Mouse (Mus musculus): ENCODE data around the gene Fcgr2b. TPM values are rescaled to one million over a fixed set of nuclear protein-coding genes. Genes with fewer than 3 reads are reported as not detected.

The Fcgr2b gene
- polyA plus RNA-seq, 1 experiment = 5.9 TPM

DNA sequence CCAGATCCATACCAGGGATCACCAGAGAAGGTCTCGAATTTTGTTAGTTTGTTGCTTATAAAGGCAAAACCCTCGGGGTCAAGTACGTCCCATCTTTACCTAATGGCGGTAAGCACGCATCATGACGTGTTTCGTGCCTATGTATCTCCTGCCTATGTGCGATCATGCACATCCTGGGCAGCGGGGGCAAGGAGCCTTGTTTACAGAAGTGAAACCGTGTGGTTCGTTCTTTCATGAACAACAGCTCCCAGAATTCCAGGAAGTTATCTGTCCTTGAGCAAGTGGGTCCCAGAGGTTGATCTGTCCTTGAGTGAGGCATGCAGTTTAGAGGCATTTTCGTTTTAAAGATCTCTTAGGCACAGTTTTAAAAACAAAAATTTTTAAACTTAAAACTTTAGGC lies 37.1 kb downstream of the Fcgr2b start:
- TF ChIP-seq CTCF (IDR thresholded peaks at IDR 0.05; ENCODE audit: control insufficient read depth, insufficient read depth, insufficient replicate concordance, low read depth, low read length) = no peak
- no peak for TF ChIP-seq POLR2A (IDR thresholded peaks at IDR 0.05; ENCODE audit: control insufficient read depth, low read depth, low read length)
- Histone ChIP-seq H3K27me3 (ENCODE audit: control insufficient read depth, insufficient read depth, low read length) (no peaks in the 10 kb centered on the region), H3K4me1 (ENCODE audit: control insufficient read depth, insufficient read depth, low read length) (no peaks in the 10 kb centered on the region), H3K27ac (ENCODE audit: control insufficient read depth, insufficient read depth, low read depth, low read length) (no peak overlapping the region), H3K36me3 (ENCODE audit: control insufficient read depth, insufficient read depth, low read length) (no peaks in the 10 kb centered on the region), H3K4me3 (ENCODE audit: control insufficient read depth, low read depth, low read length) (no peak overlapping the region)

DNA sequence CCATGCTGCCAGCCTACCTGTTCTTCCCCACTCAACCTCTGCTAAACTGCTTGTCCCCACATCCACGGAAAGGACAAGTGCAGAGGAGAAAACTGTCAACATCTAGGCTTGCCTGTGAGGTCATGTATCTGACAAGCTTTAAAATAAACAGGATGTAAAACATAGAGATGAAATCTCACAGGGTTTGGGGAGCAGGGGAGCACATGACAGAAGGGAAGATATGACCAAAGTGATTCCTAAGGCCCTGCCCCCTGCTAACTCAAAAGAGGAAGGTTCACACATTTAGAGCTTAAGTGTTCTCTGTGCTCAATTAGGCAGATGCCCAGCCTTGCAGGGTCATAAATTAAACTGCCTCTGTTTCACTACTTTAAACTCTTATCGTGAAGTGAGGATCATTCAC lies 42.0 kb downstream of the Fcgr2b start:
- Histone ChIP-seq H3K27ac (ENCODE audit: control insufficient read depth, insufficient read depth, low read depth, low read length) (no peak overlapping the region), H3K4me3 (ENCODE audit: control insufficient read depth, low read depth, low read length) (no peak overlapping the region), H3K36me3 (ENCODE audit: control insufficient read depth, insufficient read depth, low read length) (no peaks in the 10 kb centered on the region), H3K4me1 (ENCODE audit: control insufficient read depth, insufficient read depth, low read length) (no peaks in the 10 kb centered on the region), H3K27me3 (ENCODE audit: control insufficient read depth, insufficient read depth, low read length) (no peaks in the 10 kb centered on the region)
- TF ChIP-seq POLR2A (IDR thresholded peaks at IDR 0.05; ENCODE audit: control insufficient read depth, low read depth, low read length) = no peak
- TF ChIP-seq CTCF (IDR thresholded peaks at IDR 0.05; ENCODE audit: control insufficient read depth, insufficient read depth, insufficient replicate concordance, low read depth, low read length) = no peak

DNA sequence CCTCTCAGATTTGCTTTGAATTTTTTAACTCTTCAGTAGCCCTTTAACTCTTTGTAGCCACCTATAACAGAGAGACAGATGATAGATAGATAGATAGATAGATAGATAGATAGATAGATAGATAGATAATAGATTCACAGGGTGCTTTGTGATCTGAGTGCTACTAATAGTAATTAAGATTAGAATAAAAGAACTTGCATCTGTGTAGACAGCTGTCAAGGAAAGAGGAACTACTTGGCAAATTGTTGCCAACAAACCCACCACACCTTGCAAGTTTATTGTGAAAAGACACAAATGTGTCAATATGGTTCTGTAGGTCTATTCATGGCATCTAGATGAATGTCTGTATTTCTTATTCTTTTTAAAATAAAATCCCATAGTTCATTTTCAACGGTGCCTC lies 42.4 kb downstream of the Fcgr2b start:
- Histone ChIP-seq H3K4me1 (ENCODE audit: control insufficient read depth, insufficient read depth, low read length) (no peaks in the 10 kb centered on the region), H3K4me3 (ENCODE audit: control insufficient read depth, low read depth, low read length) (no peak overlapping the region), H3K27me3 (ENCODE audit: control insufficient read depth, insufficient read depth, low read length) (no peaks in the 10 kb centered on the region), H3K36me3 (ENCODE audit: control insufficient read depth, insufficient read depth, low read length) (no peaks in the 10 kb centered on the region), H3K27ac (ENCODE audit: control insufficient read depth, insufficient read depth, low read depth, low read length) (no peak overlapping the region)
- no peak for TF ChIP-seq POLR2A (IDR thresholded peaks at IDR 0.05; ENCODE audit: control insufficient read depth, low read depth, low read length)
- no peak for TF ChIP-seq CTCF (IDR thresholded peaks at IDR 0.05; ENCODE audit: control insufficient read depth, insufficient read depth, insufficient replicate concordance, low read depth, low read length)

DNA sequence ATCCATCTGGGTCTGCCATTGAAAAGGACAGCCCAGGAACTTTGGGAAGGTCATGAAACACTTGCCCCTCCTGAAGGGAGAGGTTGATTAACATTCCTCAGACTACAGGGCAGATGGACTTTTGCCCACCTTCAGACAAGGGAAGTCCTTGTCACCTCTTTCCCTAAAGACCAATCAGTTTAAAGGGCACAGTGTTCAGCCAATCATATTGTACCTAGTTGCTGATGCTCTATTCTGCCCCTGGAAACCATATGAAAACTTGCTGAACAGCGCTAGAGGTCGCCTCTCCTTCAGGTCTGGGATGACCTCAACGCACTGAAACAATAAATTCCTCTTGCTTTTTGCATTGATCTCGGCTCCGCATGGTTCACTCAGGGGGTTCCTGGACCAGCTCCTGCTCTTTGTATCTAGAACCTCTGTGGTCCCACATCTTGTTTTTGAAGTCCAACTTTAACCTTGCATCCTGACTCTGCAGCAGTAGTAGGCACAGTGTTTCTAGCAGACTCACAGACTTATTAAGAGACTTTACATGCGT lies 42.9 kb downstream of the Fcgr2b start:
- TF ChIP-seq CTCF (IDR thresholded peaks at IDR 0.05; ENCODE audit: control insufficient read depth, insufficient read depth, insufficient replicate concordance, low read depth, low read length) (no peak), POLR2A (IDR thresholded peaks at IDR 0.05; ENCODE audit: control insufficient read depth, low read depth, low read length) (no peak)
- H3K27me3 ChIP-seq (ENCODE audit: control insufficient read depth, insufficient read depth, low read length) = no peaks in the 10 kb centered on the region

DNA sequence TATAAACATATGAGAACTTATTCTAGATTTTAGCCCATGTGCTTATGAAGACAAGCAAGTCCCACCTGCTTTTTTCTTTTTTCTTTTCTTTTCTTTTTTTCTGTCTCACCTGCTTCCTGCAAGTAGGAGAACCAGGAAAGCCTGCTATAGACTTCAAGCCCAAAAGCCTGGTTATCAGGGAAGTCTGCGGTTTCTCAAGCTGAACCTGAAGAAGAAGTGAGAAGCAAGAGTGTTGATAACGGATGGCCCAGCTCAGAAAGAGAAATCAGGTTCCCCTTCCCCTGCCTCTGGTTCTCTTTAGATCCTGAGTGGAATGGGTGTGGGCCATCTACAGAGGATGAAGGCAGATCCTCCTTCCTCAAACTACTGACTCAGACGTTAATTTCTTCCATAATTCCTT lies 44.3 kb downstream of the Fcgr2b start:
- Histone ChIP-seq H3K27ac (ENCODE audit: control insufficient read depth, insufficient read depth, low read depth, low read length) (no peak overlapping the region), H3K36me3 (ENCODE audit: control insufficient read depth, insufficient read depth, low read length) (no peaks in the 10 kb centered on the region), H3K27me3 (ENCODE audit: control insufficient read depth, insufficient read depth, low read length) (no peaks in the 10 kb centered on the region), H3K4me1 (ENCODE audit: control insufficient read depth, insufficient read depth, low read length) (no peaks in the 10 kb centered on the region), H3K4me3 (ENCODE audit: control insufficient read depth, low read depth, low read length) (no peak overlapping the region)
- TF ChIP-seq CTCF (IDR thresholded peaks at IDR 0.05; ENCODE audit: control insufficient read depth, insufficient read depth, insufficient replicate concordance, low read depth, low read length) = no peak
- no peak for TF ChIP-seq POLR2A (IDR thresholded peaks at IDR 0.05; ENCODE audit: control insufficient read depth, low read depth, low read length)

More for the DNA sequence above, 42.9 kb downstream of the Fcgr2b start:
- Histone ChIP-seq H3K4me3 (ENCODE audit: control insufficient read depth, low read depth, low read length) (no peak overlapping the region), H3K4me1 (ENCODE audit: control insufficient read depth, insufficient read depth, low read length) (no peaks in the 10 kb centered on the region), H3K36me3 (ENCODE audit: control insufficient read depth, insufficient read depth, low read length) (no peaks in the 10 kb centered on the region), H3K27ac (ENCODE audit: control insufficient read depth, insufficient read depth, low read depth, low read length) (no peak overlapping the region)

DNA sequence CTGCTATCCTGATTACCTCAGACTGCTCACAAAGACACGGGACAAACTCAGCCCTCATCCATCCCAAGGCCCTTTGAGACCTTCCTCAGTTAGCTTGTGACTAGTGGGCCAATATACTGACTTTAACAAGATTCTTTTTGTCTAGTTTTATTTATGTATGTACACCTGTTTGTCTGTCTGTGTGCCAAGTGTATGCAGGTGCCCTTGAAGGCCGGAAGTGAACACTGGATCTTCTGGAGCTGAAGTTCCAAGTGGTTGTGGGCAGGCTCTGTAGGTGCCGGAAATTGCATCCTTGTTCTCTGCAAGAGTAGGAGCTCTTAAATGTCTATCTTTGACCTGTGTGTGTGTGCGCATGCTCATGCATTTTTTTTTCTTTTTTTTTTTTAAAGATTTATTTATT lies 47.1 kb downstream of the Fcgr2b start:
- TF ChIP-seq POLR2A (IDR thresholded peaks at IDR 0.05; ENCODE audit: control insufficient read depth, low read depth, low read length) = no peak
- no peak for TF ChIP-seq CTCF (IDR thresholded peaks at IDR 0.05; ENCODE audit: control insufficient read depth, insufficient read depth, insufficient replicate concordance, low read depth, low read length)
- Histone ChIP-seq H3K4me1 (ENCODE audit: control insufficient read depth, insufficient read depth, low read length) (no peaks in the 10 kb centered on the region), H3K36me3 (ENCODE audit: control insufficient read depth, insufficient read depth, low read length) (no peaks in the 10 kb centered on the region), H3K27me3 (ENCODE audit: control insufficient read depth, insufficient read depth, low read length) (no peaks in the 10 kb centered on the region), H3K27ac (ENCODE audit: control insufficient read depth, insufficient read depth, low read depth, low read length) (no peak overlapping the region), H3K4me3 (ENCODE audit: control insufficient read depth, low read depth, low read length) (no peak overlapping the region)

DNA sequence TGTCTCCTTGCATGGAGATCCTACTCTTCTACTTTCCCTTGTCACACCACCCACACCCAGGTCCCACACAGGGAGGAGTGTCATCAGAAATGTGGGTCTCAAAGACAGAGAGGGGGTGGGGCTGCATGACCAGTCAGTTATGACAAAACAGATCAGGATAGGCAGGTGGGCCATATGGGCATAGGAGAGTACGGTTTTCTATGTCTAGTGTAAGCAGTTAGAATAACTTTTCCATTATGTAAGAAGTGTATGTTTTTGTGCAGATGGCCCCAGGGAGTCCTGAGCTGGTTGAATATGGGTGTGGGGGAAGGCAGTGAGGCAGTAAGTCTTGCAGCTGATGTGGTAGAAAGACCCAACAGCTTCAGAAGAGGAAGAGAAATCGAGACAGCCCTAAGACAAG lies 47.9 kb downstream of the Fcgr2b start:
- H3K27me3 ChIP-seq (ENCODE audit: control insufficient read depth, insufficient read depth, low read length) = no peaks in the 10 kb centered on the region
- H3K27ac ChIP-seq (ENCODE audit: control insufficient read depth, insufficient read depth, low read depth, low read length) = no peak overlapping the region
- no peaks in the 10 kb centered on the region for H3K4me1 ChIP-seq (ENCODE audit: control insufficient read depth, insufficient read depth, low read length)
- no peak for TF ChIP-seq CTCF (IDR thresholded peaks at IDR 0.05; ENCODE audit: control insufficient read depth, insufficient read depth, insufficient replicate concordance, low read depth, low read length)
- TF ChIP-seq POLR2A (IDR thresholded peaks at IDR 0.05; ENCODE audit: control insufficient read depth, low read depth, low read length) = no peak
- no peaks in the 10 kb centered on the region for H3K36me3 ChIP-seq (ENCODE audit: control insufficient read depth, insufficient read depth, low read length)
- H3K4me3 ChIP-seq (ENCODE audit: control insufficient read depth, low read depth, low read length) = peak overlapping the region; percentile 5; the same call in 1 of the 2 replicates

DNA sequence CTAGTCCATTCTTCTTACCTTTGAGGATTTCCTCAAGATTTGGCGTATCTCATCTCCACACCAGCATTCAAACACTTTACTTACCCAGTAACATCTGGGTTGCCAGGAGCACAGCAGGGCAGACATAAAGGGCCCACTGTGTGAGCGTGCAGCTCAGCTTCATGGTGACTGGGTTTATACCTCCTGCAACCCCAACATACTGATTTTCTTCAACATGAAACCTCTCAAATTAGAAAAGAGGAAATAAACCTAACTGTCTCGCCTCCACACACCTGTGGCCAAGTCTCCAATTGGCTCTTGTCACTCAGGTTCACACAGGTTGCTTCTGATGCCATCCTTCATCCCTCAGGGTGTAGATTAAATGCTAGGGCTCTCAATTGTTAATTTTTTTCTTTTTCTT lies 49.0 kb downstream of the Fcgr2b start, which contains the start of gene Fcrla:
TSS of gene Fcrla (minus strand) at position 206 of the 400 bp plus-strand sequence.
- H3K27ac ChIP-seq (ENCODE audit: control insufficient read depth, insufficient read depth, low read depth, low read length) = no peak within 1 kb of the TSS
- no peaks in the 10 kb centered on the region for H3K27me3 ChIP-seq (ENCODE audit: control insufficient read depth, insufficient read depth, low read length)
- no peaks in the 10 kb centered on the region for H3K4me1 ChIP-seq (ENCODE audit: control insufficient read depth, insufficient read depth, low read length)
- peak within 1 kb of the TSS; percentile 5; the same call in 1 of the 2 replicates for H3K4me3 ChIP-seq (ENCODE audit: control insufficient read depth, low read depth, low read length)
- H3K36me3 ChIP-seq (ENCODE audit: control insufficient read depth, insufficient read depth, low read length) = no peaks in the 10 kb centered on the region
- TF ChIP-seq POLR2A (IDR thresholded peaks at IDR 0.05; ENCODE audit: control insufficient read depth, low read depth, low read length) (no peak), CTCF (IDR thresholded peaks at IDR 0.05; ENCODE audit: control insufficient read depth, insufficient read depth, insufficient replicate concordance, low read depth, low read length) (no peak)

Data from testis, adult 2 months (tissue).